In the genomic region with DNA sequence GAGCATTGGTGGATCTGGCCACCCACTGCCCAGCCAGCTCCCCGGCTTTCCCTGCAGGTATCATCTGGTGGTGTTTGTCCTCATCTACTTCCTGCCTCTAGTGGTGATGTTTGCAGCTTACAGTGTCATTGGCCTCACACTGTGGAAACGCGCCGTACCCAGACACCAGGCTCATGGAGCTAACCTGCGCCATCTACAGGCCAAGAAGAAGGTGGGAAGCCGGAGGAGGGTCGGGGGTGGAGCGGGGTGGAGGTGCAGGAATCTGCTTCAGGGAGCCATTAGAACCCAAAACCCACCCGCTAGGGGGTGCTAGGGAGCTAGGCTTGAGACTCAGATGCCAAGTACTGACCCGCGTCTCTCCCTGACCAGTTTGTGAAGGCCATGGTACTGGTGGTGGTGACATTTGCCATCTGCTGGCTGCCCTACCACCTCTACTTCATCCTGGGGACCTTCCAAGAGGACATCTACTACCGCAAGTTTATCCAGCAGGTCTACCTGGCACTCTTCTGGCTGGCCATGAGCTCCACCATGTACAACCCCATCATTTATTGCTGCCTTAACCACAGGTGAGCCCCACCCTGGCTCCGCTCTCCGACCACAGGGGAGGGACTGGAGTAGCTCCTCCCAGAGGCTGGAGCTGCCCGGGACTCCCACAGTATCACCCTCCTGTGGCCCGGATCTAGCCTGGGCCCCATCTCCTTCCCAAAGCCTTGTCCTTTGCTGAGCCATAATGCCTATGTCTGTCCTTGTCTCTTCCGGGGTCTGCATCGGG, we compare ENCODE assay signal across 8 mouse cellular contexts. TPM values are rescaled to one million over a fixed set of nuclear protein-coding genes. Genes with fewer than 3 reads are reported as not detected.
DNase-seq lines count a peak whose midpoint lies in the region; ATAC-seq lines count a peak whose summit lies in the region.

No protein-coding gene starts in this region.

- H3K27ac ChIP-seq in intestine, embryonic 14.5 days (ENCODE audit: low read depth) = no peak overlapping the region
- no peak overlapping the region for H3K27ac ChIP-seq in limb, embryonic 10.5 days
- no peak overlapping the region for H3K27ac ChIP-seq in midbrain, embryonic 12.5 days (replicated peaks)

- no peak overlapping the region for H3K4me3 ChIP-seq in intestine, embryonic 14.5 days (ENCODE audit: low read depth, low read length)
- no peak overlapping the region for H3K4me3 ChIP-seq in limb, embryonic 10.5 days
- H3K4me3 ChIP-seq in midbrain, embryonic 12.5 days = no peak overlapping the region

- 16% methylated on average over 18 of the region's 18 CpGs for WGBS in intestine, embryonic 14.5 days
- 17% methylated on average over 18 of the region's 18 CpGs for WGBS in limb, embryonic 10.5 days
- WGBS in midbrain, embryonic 12.5 days = 17% methylated on average over 18 of the region's 18 CpGs

- H3K9ac ChIP-seq in intestine, embryonic 14.5 days (ENCODE audit: low read length) = no peak overlapping the region
- H3K9ac ChIP-seq in midbrain, embryonic 12.5 days (replicated peaks) = no peak overlapping the region

- no peaks in the 10 kb centered on the region for H3K27me3 ChIP-seq in intestine, embryonic 14.5 days (replicated peaks; ENCODE audit: control insufficient read depth, insufficient read depth, low read length)
- no peaks in the 10 kb centered on the region for H3K27me3 ChIP-seq in limb, embryonic 10.5 days (ENCODE audit: low read depth, poor library complexity, severe bottlenecking)
- 0 out of 2 replicates have a peak, but pooled peaks cover 10% of the 10 kb centered on the region for H3K27me3 ChIP-seq in midbrain, embryonic 12.5 days

- no peaks in the 10 kb centered on the region; the same call in 1 of the 2 replicates for H3K4me1 ChIP-seq in intestine, embryonic 14.5 days (replicated peaks; ENCODE audit: control insufficient read depth, insufficient read depth, low read length)
- H3K4me1 ChIP-seq in limb, embryonic 10.5 days = peaks cover 14% of the 10 kb centered on the region
- H3K4me1 ChIP-seq in midbrain, embryonic 12.5 days = no peaks in the 10 kb centered on the region

- peak; percentile 53 for DNase-seq in ovary, adult 18-20 months (ENCODE audit: low spot score)
- no peak for DNase-seq in ovary, postnatal 10 days (ENCODE audit: low spot score)
- peak; percentile 77 for DNase-seq in cerebellum, adult 9-11 months
- peak; percentile 41 to 43 for DNase-seq in frontal cortex, postnatal 10 days (ENCODE audit: low spot score in 2 of 2)
- DNase-seq in intestine, embryonic 14.5 days (ENCODE audit: low spot score) = peak; percentile 88
- peak; percentile 91 for DNase-seq in limb, embryonic 10.5 days (ENCODE audit: low spot score)
- DNase-seq in spleen, postnatal 10 days (ENCODE audit: low spot score in 2 of 2) = peak; percentile 48 to 79

- no peaks in the 10 kb centered on the region for H3K9me3 ChIP-seq in intestine, embryonic 14.5 days (ENCODE audit: control insufficient read depth, low read length)
- no peaks in the 10 kb centered on the region for H3K9me3 ChIP-seq in limb, embryonic 10.5 days (replicated peaks)
- no peaks in the 10 kb centered on the region for H3K9me3 ChIP-seq in midbrain, embryonic 12.5 days

- no peaks in the 10 kb centered on the region for H3K36me3 ChIP-seq in intestine, embryonic 14.5 days (ENCODE audit: control insufficient read depth, insufficient read depth, low read length)
- H3K36me3 ChIP-seq in limb, embryonic 10.5 days = no peaks in the 10 kb centered on the region
- H3K36me3 ChIP-seq in midbrain, embryonic 12.5 days = no peaks in the 10 kb centered on the region

- peak; percentile 57 for ATAC-seq in intestine, embryonic 14.5 days (replicated peaks; ENCODE audit: low FRiP score, low TSS enrichment, low read depth)
- ATAC-seq in midbrain, embryonic 12.5 days (ENCODE audit: low FRiP score, low read depth) = peak; percentile 63

- no peak overlapping the region for H3K4me2 ChIP-seq in intestine, embryonic 14.5 days (ENCODE audit: low read length)
- no peak overlapping the region for H3K4me2 ChIP-seq in midbrain, embryonic 12.5 days (replicated peaks)

RNA-seq across cellular contexts. Expression of a gene that starts 9.1 kb away (rescaled TPM):
- polyA plus RNA-seq in intestine, embryonic 14.5 days (2014; fragmentation: Nextera tagmentation; extraction: Ambion mirVana) = 0.50 and 0.98 TPM in 2 replicates
- not detected in 2 replicates for polyA plus RNA-seq in limb, embryonic 10.5 days (2016; fragmentation: Nextera tagmentation; extraction: Ambion mirVana)
- polyA plus RNA-seq in midbrain, embryonic 12.5 days (2016; fragmentation: Nextera tagmentation; extraction: Ambion mirVana) = not detected in 2 replicates

RNA-seq across cellular contexts. Expression of a gene that starts 30.2 kb away (rescaled TPM):
- 31.5 and 32.5 TPM in 2 replicates for polyA plus RNA-seq in intestine, embryonic 14.5 days (2014; fragmentation: Nextera tagmentation; extraction: Ambion mirVana)
- polyA plus RNA-seq in limb, embryonic 10.5 days (2016; fragmentation: Nextera tagmentation; extraction: Ambion mirVana) = 15.1 and 18.5 TPM in 2 replicates
- polyA plus RNA-seq in midbrain, embryonic 12.5 days (2016; fragmentation: Nextera tagmentation; extraction: Ambion mirVana) = 11.7 and 12.5 TPM in 2 replicates
